Mouse (Mus musculus) heart, adult 8-10 months (tissue): ENCODE data around the gene Scn2b. TPM values are rescaled to one million over a fixed set of nuclear protein-coding genes. Genes with fewer than 3 reads are reported as not detected.

Source experiments
- DNase-seq: peaks from one replicate; pipeline ENCODE4 v3.0.0; 2022; ENCODE audit warnings: low spot score
- total RNA-seq, 4 experiments: library from RNA; stranded (reverse); gene quantifications; 2 replicates each; pipeline ENCODE4 v1.2.4; 2022

Gene Scn2b
- total RNA-seq, 4 experiments from 2014 or later = 0.81 to 1.4 (median 1.1) TPM

- no peak for DNase-seq
These were observed 2.5 kb downstream of the Scn2b start for GRCm38 (mm10) chr9:45119954-45120530.

- no peak for DNase-seq
These were observed 3.0 kb downstream of the Scn2b start for GRCm38 (mm10) chr9:45120567-45120966.

GRCm38 (mm10) chr9:45121001-45121400, 3.4 kb downstream of the Scn2b start:
- DNase-seq = no peak

DNA sequence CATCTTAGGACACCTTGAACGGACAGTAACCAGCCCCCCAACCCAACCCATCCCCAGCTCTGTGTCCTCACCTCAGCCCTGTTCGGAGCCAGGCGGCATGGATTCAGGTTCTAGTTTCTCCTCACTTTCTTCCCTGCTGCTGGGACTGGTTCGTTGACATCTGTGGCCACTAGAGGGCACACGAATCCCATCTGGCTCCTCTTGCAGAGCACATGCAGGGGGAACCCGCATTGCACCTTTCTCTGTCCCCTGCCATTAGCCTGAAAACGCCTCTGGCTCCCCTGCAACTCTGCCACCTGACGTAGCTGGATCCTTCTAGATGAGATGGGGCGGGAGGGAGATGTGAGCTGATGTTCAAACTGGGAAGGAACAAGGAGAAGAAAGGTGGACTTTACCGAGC, 4.2 kb downstream of the Scn2b start:
- peak; percentile 62 for DNase-seq

DNA sequence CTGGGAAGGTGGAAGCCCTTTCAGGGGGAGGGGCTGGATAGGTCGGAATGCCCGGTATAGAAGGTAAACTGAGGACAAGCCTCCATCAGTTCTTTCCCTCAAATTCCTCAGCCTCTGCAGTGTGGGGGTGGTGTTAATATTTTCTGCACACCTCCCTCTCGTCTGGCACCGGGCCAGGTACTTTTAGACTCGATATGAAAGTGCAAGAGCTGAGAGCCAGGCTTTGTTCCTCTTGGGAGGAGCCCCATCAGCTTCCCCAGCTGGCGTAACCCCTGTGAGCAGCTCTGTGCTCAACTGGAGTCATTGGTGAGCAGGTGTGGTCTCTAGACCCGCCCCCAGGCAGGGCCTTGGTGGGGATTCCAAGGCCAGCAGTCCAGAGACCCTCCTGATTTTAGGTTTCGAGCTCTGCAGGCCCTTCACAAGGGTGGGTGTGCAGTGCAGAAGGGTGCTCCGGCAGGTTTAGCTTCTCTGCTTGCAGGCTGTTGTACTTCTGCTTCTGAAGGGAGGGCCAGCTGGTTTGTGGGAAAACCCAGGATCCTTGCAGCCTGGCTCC, 4.7 kb downstream of the Scn2b start:
- DNase-seq = no peak

GRCm38 (mm10) chr9:45125211-45125610, 7.6 kb downstream of the Scn2b start:
- no peak for DNase-seq

GRCm38 (mm10) chr9:45126941-45127340, 9.4 kb downstream of the Scn2b start:
- DNase-seq = no peak

DNA sequence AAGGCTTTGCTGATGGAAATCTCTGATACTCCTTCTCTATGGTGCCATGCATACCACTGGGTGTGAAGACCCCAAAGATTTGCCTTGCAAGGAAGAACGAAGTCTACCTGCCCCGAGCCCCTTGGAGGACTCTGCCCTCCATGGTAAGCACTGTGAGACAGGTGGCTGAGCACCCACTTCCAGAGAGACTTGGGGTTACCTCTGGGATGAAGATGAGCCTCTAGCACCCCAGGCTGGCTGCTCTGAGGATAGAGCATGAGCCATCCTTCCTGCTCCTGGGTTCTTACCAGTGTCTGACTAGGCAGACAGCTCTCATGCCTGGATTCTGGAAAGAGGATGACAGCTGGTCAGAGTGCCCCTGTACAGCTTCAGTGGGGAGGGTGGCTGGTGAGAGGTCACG, 12.5 kb downstream of the Scn2b start:
- DNase-seq = no peak

DNA sequence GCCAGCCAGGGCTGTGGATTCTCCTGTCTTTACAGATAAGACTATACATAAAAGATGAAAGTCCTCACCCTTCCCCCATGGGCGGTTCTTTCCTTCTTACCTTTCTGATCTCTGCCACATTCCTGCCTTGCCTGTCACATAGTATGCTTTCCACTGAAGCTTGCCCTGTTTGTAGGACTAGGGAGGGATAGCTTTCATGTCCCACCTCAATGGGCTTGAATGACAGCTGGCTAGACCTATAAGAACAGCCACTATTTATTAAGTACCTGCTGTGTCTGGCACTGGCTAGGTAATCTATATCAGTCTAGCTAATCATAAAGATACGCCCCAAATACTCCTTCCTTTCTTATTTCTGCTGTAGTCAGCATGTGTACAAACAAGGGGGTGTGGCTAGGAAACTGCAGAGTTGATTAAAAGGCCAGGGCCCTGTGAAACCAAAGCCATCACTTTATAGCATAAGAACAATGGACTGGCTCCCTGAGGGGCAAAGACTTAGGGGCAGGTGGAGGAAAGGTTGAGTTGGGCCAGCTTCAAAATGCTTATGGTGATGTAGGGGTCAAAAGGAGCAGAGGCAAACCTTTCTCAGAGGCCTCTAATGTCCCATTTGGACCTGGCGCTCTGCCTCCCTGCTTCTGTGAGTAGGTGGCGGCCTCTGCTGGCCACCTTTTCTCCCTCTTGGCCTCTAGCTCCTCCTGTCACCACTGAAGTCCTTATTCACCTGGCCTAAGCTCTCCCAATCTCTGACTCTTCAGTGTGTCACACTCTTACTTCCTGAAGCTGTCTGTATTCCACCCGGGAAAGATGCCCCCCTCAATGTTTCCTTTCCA, 16.1 kb downstream of the Scn2b start:
- peak; percentile 37 for DNase-seq

DNA sequence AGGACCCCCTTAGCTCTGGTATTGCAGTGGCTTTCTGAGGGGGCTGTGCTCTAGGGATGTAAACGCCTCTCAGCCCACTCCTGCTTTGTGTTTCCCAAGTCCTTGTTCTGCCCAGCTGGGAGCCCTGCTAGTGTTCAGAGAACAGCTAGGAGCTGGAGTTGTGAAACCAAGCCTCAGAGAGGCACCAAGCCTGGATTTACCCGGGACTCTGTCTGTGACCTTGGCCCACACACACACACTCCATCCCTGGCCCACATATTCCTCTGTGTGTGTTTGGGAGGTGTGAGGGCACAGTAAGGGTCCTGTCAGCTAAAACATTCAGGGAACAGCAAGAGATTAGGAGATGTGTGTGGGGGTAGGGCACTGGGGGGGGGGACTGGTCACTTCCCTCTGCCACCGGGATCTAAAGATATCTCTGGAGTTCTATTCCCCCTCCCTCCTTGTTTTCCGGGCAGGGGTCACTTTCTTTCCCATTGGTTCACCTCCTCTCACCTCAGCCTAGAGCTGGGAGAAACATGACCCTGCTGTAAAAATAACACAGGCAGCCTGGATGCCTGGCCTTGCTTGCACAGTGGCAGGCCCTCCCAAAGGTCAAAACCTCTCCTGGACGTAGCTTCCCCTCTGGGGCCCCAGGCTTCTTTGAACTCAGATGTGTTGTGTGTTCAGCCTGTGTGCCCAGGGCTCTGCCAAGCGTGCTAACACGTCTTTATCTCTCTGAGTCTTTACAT, 19.0 kb downstream of the Scn2b start:
- no peak for DNase-seq

DNA sequence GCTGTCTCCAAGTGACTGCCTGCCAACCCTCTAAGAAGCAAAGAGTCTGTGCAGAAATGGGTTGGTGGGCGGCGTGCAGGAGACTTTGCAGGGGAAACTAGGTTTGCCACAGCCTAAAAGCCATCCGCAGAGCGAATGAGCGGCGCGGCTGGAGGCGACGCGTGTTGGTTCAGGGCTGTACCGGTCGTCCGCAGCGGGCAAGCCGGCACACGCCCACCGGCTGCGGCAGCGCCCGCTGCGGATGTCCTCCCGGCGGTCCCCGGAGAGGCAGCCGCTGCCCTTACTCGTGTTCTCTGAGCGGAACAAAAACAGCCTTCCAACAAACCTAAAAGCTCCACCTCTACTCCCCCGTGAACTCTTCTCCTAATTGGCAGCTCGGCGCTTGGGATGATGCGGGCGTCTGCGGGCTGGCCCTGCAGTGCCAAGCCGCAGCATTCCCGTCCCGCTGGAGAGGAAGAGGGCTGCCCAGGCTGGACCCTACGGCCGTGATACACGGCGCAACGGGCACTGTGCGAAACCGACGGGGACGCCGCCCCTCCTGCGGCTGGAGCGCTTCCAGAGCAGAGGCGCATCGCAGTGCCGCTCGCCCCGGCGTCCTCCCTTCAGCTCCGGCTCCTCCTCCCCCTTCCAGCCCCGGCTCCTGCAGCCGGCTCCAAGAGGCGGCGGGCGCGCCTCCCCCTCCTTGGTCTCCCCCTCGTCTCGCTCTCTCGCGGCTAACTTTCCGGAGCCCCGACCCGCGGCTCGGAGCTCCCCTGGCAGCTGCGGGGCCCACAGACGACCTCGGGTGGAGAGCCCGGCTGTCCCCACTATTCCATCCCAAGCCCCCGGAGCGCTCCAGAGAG, 20.8 kb downstream of the Scn2b start, which contains the start of gene Scn4b:
Gene Scn4b (plus strand): TSS at position 205 of the 842 bp plus-strand sequence.
- no peak for DNase-seq

- no peak for DNase-seq
These were observed 21.5 kb downstream of the Scn2b start for GRCm38 (mm10) chr9:45139082-45139481.

DNA sequence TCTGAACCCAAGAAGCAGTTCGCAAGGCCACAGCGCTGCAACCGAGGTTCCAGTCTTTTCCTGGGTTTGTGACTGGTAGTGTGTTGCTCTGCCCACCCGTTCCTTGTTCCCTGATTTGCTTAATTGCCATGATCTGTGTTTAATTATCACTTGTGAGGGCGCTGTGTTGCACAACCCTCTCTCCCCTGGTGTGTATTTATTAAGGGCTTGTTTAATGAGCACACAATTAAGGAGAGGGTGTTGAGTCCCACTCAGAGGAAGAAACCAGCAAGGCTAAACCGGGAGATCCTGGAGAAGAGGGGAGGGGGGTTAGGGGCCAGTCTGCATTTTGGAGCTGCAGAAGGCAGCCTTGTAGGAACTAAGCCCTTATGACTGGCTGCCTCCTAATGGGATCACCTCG, 23.4 kb downstream of the Scn2b start:
- DNase-seq = no peak

DNA sequence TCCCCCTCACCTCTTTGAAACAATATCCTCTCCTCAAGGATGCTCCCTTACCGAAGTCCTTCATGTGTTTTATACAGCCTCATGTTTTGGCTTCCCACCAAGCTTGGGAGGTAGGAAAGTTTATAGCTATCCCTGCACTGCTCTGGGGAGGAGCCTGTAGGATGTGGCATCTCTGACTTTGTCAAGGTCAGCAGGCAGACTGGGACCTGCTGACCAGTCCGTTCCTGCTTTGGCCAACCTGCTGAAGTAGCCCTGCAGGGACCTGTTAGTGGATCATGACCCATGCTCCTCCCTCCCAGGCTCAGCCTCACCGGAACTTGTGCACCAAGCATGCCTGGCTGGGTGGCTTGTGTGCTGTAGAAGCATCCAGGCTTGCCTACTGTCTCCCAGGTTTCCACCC, 25.1 kb downstream of the Scn2b start:
- no peak for DNase-seq

DNA sequence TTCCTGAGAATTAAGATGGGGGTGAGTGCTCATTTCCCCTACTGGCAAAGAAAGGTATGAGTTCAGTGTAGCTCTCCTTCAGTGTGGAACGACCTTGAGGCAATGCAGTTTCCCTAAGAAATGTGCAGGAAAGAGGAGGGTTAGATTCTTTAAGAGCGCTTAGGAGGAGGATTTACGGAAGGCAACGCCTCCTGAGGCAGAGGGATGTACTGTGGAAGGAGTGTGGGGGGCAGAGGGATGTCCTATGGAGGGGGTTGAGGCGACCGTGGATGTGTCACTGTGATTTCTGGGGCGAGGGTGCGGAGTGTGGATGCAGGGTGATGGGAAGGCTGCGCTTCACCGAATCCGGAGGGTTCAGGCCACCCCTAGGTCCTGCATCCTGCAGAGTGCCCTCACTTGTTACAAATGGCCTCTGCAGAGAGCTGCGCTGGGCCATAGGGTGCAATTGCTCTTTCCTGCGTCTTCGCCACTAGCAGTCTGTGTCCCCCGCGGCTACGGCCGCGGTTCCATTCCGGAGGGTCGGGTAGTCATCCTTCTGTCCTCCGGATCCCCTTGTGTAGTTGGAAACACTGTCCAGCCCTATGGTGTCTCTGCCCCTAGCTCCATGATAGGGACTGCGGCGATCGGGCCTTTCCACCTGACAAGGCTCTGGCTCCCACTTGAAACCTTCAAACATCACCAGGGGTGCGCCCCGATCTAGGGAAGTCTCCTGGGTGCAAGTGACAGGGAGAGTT, 28.1 kb downstream of the Scn2b start:
- no peak for DNase-seq

- DNase-seq = peak; percentile 63
These were observed 28.6 kb downstream of the Scn2b start for GRCm38 (mm10) chr9:45146267-45146597.

DNA sequence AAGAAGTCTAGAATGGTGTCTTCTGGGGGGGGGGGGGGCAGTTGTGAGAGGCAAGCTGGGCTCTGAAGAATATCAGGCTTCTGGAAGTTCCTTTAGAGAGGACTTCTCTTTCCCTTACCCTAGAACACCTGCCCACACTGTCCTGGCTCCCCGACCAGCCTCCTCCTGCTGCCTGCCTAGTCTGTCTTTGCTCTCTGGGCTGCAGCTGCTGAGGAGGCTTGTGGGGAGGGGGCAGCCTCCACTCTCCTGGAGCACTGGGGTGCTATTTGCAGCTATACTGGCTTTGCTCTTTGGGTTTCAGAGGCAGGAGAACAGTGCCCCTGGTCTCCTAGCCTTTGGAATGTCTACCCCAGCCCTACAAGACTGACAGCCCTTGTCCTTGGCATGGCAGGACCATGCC, 33.4 kb downstream of the Scn2b start:
- DNase-seq = no peak

GRCm38 (mm10) chr9:45153361-45153760, 35.8 kb downstream of the Scn2b start:
- no peak for DNase-seq

DNA sequence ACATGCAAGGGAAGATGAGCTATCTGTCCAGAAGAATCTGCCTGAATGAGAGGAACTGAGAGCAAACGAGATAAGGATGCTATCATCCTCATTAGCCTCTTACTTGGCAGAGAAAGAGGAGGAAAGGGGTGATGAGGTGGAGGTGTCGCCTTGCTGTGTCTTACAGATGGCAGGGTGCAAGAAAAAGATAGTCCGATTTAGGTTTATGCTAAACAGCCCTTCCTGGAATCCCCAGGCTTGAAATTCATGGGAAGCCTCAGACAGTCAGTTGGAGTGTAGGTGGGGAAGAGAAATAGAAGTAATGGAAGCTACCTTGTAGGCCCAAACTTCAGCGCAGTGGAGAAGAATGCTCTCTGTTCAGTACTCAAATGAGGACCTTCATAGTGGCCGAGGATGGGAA, 50.3 kb downstream of the Scn2b start:
- DNase-seq = no peak

- DNase-seq = no peak
These were observed 52.6 kb downstream of the Scn2b start for GRCm38 (mm10) chr9:45170150-45170549.

GRCm38 (mm10) chr9:45171073-45171610, 53.6 kb downstream of the Scn2b start:
- no peak for DNase-seq
